Mouse (Mus musculus): ENCODE results near the gene Klhl36.
"Not testable (repeated sequence)": the region's sequence is repeated elsewhere in the genome, so short reads cannot be mapped to it uniquely, and the experiment has no call there.

Klhl36 gene

DNA sequence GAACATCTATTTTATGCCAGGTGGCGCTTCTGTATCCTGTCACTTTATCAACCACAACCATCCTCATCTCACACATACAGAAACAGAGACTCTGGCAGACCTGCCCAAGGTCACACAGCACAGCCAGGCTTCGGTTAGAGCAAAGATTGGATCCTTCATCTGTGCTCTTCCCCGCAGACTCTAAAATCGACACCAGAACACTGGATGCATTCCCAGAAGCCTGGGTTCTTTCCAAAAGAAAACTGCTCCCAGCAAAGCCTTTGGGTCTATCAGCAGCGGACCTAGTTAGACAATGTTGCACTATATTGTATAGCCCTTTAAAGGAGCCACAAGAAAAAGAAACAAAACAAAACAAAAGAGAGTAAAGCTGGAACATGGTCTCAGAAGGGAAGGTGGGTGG lies 26.8 kb upstream of the Klhl36 start:
- no peak for DNase-seq (ENCODE audit: low spot score)

DNA sequence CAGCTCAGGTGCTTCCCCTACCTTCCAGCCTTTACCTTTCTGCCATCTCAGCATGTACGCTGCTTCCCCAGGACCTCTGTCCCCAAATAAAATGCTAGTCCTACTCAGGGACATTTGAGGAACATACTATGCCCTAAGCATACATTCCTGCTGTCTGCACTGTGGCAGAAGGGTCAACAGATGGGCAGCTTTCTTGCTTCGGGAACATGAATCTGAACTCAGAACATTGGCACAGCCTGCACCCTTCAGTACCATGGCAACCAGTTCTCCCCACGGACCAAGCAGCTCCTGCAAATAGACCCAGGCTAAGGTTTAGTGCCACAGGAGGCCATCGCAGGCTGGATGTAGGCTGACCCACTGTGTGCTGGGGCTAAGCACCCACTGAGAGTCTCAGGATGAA lies 25.2 kb upstream of the Klhl36 start:
- DNase-seq (ENCODE audit: low spot score): no peak

DNA sequence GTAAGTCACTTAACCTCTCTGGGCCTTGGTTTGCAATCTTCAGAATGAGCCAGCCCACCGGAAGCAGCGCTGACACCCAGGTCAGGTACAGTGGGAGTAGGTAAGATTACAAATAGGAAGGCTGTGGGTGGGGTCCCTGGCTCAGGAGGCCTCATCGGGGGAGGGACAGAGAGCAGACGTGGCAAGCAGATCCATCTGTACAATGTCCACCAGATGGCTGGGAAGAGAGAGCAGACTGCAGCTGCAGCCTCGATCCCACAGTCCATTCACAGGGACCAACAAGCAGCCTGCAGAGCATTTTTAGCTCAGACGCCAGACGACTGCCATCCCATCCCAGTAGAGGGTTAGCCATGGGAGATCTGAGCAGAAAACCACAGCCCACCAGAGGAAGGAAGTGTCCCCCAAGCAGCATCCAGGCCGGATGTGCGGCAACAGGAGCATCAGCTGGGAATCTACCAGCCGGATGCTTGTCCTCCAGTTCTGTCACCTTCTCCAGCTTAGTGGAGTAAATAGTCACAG lies 24.5 kb upstream of the Klhl36 start:
- no peak for DNase-seq (ENCODE audit: low spot score)

DNA sequence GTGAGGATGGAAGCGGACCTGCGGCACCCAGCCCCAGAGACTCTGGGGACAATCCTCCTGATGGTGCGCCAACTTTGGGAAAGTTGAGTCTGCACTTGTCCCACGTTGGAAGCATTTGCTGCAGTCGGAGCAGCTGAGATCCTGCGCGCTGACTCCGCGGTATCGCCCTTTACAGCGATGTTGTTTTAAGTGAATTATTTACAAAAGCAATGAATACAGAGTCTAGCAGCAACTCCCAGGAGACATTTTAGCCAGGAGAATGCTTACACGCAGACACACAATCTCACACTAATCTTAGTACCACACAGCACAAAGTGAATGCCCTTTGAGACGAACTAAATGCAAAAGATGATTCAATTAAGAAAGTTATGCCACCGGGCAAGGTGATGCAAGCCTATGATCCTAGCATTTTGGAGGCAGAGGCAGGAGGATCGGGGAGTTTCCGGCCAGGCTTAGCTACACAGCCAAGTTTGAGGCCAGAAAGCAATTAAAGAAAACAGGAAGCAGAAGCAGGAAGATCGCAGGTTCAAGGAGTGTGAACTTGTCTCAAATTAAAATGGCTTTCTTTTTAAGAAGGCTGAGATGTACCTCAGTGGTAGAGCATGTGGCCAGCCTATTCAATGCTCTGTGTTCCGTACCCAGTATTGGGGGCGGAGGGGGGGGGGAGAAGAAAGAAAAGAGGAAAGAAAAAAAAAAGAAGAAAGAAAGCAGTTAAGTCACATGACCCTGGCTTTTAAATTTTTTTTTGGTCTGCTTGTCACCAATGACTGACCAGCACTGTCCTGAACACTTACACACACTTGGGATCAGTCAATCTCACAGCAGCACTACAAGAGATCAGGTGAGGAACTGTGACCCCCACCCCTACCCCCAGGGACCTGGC lies 23.7 kb upstream of the Klhl36 start:
- DNase-seq (ENCODE audit: low spot score): no peak

DNA sequence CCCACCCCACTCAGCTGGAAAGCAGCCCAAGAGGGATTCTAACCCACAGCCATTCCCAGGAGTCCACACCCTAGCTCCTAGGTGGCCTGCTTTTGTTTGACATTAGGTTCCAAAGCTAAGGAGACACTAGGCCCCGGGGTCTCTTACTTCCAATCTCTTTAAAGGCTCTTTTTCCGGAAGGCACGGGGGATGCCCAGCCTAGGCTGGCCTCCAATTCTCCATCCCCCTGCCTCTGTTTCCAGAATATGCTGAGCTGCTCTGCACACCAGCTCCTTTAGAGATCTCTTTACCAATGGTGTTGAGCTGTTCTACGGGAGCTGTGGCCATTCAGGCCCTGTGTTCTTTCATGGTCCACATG lies 23.1 kb upstream of the Klhl36 start:
- no peak for DNase-seq (ENCODE audit: low spot score)

DNA sequence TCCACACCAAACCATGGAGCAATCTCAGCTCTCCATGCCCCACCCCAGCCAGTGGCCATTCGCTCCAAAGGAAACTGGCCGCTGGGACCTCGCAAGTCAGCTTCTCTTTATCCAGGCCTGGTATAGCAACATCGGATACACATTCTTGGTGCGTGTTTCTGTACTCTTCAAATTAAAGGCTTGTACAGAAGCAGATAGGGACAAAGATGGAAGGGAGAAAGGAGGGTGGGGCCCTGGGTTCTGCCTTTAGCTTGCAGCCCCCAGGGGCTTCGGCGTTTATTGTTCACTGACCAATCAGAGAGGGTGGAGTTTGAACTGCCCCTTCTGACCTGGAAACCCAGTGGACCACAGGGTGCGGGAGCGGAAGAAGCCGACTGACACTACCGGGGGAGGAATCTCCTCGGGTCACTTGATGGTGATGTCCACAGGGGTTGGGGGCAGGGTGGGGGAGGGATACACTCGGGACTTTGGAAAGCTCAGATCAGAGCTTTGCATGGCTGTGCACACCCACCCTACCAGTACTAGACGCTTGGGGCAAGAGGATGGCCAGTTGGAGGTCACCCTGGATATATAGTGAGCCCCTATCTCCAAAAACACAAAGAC lies 22.5 kb upstream of the Klhl36 start:
- no peak for DNase-seq (ENCODE audit: low spot score)

DNA sequence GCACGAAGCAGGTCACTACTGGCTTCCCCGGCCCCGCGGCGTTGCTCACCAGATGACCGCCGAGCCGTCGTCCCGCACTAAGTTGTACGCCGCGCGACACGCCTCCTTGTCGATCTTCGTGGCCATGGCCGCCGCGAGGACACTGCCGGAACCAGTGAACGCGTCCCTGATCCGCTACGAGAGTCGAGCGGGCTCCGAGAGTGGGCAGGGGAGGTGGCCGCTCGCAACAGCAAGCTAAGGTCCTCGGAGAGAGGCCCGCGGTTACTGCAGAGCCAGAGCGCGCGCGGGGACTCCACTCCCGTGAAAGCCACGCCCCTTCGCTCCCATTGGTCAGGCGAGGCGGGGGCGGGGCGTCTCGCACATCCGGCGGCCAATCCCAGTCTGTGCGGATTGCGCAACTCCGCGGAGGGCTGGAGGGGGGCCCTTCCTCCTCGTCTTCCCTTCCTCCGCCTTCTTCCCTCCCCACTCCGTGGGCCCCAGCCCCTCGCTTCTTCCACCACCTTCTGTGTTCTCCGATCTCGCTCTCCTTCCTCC lies 21.7 kb upstream of the Klhl36 start, which contains the start of gene Cotl1:
Gene Cotl1 (minus strand): TSS at position 270 of the 534 bp plus-strand sequence.
- DNase-seq (ENCODE audit: low spot score): peak; percentile 98

DNA sequence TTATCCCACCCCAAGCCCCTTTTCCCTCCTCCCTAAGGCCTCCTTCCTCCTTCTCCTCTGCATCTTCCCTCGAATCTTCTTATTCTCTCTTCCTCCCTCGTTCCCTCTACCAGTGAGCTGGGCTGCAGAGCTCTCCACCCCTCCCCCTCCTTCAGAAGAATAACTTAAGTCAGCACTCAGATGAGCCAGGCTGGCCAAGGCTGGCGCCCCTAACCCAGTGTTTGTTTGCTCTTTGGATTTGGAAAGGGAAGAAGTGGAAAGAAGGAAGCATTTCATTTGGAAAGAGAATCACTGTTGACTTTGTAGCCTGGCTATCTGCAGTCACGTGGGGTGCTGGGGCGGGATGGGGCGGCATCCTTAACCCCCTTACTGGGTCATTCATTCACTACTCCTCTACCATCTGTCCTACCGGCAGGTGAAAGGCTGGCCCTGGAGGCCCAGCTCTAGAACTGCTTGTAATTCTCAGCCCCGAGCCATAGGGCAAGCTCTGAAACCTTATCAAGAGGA lies 21.1 kb upstream of the Klhl36 start:
- DNase-seq (ENCODE audit: low spot score): no peak

DNA sequence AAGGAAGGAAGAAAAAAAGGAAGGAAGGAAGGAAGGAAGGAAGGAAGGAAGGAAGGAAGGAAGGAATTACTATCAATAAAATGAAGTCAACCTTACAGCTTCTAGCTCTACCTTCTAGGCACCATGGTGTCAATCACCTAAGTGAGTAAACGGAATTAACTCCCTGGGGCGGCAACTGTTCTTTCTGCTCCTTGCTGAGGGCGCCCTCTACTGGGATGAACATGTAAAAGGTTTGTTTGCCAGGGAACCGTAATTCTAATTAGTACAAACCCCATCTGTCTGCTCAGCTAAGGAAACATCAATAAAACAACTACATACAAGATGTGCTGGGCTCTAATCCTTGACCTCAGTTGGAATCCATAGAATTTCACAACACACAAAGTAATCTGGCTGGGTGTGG lies 18.6 kb upstream of the Klhl36 start:
- DNase-seq (ENCODE audit: low spot score): peak; percentile 85

DNA sequence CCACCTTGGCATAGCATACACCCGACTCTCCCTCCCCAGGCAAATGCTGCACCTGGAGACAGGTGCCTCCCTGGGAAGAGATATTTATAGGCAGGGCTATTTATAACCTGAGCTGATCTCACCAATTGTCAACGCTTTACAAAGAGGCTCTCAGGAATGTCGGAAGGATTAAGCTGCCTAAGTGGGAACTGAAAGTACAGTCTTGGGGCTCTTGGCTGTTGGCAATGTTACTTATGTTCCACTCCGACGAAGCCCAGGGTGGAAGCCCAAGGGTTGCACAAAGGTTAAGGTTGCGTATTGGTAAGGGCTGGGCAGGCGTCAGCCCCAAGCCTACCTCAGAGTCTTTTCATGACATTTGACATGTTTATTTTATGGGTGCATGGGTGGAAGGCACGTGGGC lies 17.5 kb upstream of the Klhl36 start:
- DNase-seq (ENCODE audit: low spot score): no peak

DNA sequence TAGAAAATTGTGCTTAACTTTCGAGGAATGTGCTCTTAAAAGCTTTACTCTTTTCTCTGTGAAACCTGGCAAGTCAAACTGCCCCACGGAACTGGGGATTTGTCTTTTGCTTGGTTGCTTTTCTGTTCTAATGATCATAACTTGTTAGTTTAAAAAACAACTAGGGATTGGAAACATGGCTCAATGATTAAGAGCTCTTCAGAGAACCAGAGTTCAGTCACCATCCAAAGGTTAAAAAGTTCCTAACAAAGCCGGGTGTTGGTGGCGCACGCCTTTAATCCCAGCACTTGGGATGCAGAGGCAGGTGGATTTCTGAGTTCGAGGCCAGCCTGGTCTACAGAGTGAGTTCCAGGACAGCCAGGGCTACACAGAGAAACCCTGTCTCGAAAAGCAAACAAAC lies 16.3 kb upstream of the Klhl36 start:
- not testable (repeated sequence) for DNase-seq (ENCODE audit: low spot score)

DNA sequence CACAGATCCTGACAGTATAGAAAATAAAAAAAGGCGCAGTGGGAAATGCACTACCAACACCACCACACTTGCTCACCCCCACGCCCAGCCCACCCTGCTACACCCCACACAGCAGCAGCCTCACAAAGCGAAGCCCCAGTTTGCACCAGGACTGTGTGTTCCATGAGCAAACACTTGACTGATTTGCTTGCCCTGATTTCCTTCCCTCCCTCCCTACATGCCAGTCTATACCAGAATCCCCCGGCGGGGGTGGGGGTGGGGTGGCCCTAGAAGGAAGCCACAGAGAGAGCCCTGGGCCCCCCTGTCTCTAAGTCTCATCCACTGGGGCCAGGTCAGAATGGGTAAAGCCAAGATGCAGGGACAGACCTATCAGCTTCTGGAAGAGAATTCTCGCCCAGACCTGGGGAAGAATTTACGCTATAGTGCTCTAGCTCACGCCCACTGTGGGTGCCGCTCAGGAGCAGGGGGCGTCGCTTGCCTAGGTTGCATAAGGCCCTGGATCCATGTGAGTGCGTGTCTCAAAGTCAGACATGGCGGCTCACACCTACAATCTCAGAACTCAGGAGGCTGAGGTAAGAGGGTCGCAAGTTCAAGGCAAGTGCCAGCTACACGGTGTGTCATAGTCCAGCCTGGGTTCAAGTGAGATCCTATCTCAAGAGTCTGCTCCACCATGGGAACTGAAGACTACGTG lies 14.7 kb upstream of the Klhl36 start:
- no peak for DNase-seq (ENCODE audit: low spot score)

DNA sequence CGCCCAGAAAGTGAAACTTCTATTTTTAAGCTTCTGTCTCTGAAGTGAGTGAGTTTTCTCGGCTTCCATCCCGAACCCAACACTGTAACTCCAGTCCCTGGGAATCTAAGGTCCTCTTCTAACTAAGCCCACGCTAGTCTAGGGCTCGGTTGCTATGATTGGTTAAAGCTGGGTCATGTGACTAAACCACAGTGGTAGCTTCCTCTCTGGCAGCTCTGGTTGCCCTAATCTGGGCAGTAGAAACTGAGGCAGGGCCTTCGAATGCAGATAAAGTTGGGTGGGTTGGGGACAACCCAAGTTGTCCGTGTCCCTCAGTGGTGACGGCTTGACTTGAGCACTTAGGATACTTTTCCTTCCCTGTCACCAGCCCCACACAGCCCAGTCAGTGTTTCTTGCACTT lies 8.5 kb upstream of the Klhl36 start:
- DNase-seq (ENCODE audit: low spot score): no peak

DNA sequence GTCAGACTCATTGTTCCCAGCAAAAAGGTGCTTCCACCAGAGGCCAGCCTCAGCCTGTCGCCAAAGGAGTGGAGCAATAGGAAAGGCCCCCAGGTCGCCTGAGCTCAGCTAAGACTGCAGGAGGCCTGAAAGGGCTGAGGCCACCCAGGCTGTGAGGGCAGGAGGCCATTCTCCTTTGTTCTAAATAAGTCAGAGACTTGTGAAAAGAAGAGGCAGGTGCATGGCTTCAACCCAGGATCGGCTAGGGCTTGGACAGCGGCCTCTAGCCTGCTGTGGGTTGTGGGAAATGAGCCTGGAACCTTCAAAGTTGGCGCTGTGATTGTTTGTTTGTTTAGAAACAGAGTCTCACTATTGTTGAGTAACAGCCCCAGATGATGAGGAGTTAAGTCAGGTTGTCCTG lies 8.0 kb upstream of the Klhl36 start:
- DNase-seq (ENCODE audit: low spot score): no peak

DNA sequence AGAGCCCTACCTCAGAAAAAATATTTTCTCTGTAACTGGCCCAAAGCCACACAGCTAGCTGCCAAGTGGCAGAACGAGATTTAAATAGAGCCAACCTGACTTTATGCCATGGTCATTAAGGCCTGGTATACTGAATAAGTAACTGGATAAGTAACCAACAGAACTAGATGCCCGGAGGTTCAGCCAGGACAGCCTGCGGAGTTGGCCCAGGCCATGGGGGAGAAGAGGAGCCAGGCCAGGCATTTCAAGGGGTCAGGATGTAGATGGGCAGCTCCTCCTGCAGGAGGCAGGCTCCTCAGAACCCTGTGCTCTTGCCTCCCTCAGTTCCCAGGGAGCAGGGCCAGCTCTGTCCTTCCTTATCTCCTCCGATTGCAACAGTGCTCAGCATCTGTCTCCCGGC lies 6.4 kb upstream of the Klhl36 start:
- DNase-seq (ENCODE audit: low spot score): peak; percentile 11

DNA sequence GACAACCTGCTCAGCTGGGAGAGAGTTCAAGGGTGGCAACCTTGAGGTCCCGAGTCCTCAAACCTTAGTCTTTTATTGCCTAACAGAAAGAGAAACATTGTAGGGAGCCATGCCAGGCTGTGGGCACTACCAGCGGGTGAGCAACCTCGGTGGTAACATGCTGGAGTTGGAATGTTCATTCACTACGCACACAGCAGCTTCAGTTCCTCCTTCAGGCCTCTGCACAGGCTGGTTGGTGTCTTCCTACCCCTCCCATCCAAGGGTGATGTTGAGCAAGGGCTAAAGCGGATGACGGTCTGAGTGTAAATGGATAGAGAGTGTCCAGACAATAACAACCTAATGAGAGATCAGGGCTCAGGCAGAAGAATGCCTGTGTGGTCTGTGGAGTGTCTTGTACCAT lies 4.3 kb upstream of the Klhl36 start:
- DNase-seq (ENCODE audit: low spot score): no peak

DNA sequence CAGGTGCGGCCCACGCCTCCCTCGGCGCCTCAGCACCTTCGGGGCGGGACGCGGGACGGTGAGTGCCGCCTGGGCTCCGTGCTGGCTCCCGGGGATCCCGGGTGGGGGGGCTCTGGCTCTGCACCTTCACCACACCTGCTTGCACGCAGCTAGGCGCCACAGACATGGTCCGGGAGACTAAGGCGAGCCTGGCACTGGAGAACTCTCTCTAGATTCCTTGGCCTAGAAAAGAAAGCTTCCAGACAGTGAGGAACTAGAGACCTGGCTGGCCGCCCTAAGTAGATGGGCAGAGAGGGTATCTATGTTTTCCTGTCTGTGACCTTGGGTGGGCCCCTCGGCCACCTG lies 296 bp downstream of the Klhl36 start:
- DNase-seq (ENCODE audit: low spot score): no peak

DNA sequence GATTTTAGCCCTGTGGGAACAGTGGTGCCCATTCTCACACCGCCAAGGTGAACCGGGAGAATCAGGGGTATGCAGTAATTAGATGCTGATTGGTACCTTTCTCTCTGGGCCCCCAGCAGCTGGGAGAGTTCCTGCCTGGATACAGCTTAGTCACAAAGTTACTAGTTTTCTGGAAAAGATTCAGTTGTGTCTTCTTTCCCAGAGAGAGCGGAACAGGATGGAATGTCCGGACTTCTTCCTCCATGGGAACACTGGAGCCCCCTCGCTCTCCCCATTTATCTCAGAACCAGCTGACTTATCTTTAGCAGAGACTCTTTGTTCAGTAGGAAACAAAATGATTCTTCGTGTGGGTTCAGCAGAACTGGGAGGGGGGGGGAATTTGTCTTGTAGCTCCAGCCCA lies 683 bp downstream of the Klhl36 start:
- DNase-seq (ENCODE audit: low spot score): no peak

DNA sequence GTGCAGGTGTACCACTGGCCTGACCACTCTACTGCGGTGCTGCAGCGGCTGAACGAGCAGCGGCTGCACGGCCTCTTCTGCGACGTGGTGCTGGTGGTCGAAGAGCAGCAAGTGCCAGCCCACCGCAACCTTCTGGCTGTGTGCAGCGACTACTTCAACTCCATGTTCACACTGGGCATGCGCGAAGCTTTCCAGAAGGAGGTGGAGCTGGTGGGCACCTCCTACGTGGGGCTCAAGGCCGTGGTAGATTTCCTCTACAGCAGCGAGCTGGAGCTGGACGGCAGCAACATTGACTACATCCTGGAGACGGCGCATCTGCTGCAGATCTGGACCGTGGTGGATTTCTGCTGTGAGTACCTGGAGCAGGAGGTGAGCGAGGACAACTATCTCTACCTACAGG lies 7.5 kb downstream of the Klhl36 start:
- no peak for DNase-seq (ENCODE audit: low spot score)

DNA sequence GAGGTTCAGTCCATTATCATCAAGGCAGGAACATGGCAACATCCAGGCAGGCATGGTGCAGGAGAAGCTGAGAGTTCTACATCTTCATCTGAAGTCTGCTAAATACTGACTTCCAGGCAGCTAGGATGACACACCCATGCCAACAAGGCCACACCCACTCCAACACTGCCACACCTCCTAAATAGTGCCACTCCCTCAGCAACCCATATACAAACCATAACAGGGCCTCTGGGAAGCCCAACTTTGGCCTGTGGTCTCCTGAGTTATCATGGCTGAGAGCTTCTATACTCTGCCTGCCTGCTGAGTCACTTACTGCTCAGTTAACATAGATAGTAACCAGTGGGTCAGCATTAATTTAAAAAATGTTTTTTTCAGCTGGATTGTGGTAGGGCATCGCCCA lies 11.1 kb downstream of the Klhl36 start:
- no peak for DNase-seq (ENCODE audit: low spot score)

DNA sequence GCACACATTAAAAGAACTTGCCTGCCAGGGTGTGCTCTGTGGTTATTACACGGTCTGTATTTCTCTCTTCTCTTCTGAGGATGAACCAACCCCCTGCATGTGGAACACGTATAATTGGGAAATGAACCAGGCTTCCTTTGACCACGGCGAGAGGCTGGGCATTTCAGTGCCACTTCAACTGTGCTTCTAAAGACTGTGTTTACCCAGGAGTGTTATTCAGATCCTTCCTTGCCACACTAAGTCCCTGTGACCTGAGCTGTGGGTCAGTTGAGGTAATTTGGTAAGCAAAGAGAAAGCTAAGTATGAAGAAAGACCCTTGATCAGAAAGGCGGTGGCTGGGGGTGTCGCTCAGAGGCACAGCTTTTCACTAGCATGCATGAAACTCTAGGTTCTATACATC lies 19.2 kb downstream of the Klhl36 start:
- DNase-seq (ENCODE audit: low spot score): no peak

DNA sequence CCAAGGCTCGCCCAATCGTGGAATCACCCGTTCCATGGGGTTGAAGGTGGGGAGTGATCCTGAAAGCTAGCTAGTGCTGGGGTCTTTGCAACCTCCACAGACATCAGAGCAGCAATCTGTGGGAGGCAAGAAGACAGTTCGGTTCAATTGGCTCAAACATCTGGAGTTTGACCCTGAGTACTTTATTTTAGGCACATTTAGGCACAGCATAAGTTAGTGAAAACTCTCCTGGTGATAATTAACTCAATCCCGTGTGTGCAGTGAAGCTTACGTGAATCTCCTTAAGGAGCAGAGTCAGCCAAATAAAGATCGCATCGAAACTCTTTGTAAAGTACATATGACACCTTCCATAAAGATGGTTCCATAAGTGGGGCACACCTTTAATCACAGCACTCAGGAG lies 19.9 kb downstream of the Klhl36 start:
- no peak for DNase-seq (ENCODE audit: low spot score)

DNA sequence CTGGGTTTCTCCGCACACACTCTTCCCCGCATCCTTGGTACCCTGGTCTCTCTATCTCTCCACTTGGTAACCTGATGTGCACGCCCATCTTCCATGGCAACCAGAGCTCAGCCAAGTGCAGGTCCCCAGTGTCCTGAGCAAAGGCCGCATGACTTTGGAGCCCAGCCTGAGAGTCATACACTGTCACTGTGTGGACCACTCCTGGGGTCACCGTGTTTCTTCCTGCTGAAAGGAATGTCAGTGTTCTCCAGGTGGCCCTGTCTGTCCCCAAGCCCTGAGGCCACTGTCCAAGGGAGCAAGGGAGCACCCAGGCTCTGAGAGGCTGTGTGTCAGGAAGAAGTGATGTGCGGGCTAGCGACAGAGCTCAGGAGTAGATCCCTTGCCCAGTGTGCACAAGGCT lies 21.2 kb downstream of the Klhl36 start:
- no peak for DNase-seq (ENCODE audit: low spot score)

All from urinary bladder, postnatal 14 days (tissue).